Mouse (Mus musculus) layer of hippocampus, adult 11-12 months (tissue): ENCODE results near the gene Acvr2a.
A peak's percentile ranks its signal among the peaks of the same experiment; 100 is the strongest.
"Not testable (repeated sequence)": the region's sequence is repeated elsewhere in the genome, so short reads cannot be mapped to it uniquely, and the experiment has no call there.

Experiments used
- DNase-seq: peaks from one replicate; pipeline ENCODE4 v3.0.0; 2022; ENCODE audit warnings: low spot score

The Acvr2a gene

GRCm38 (mm10) chr2:48813371-48814222, at the start of gene Acvr2a:
Gene Acvr2a (plus strand): TSS chr2:48814109.
- peak; percentile 91 for DNase-seq

DNA sequence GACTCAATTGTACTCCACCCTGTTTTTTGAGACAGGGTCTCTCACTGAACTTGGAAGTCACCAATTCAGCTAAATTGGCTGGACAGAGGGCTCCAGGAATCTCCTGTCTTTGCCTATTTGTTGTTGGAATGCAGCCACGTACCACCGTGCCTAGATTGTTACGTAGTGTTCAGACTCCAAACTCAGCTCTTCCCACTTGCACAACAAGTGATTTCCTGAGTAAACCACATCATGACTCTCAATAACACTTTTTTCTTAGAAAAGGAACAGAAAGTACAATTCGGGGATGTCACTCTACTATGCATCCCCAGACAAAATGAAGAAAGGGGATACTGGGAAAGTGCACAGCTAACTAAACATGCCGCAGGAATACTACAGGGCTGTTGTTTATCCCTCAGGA, 47.4 kb upstream of the Acvr2a start:
- no peak for DNase-seq

DNA sequence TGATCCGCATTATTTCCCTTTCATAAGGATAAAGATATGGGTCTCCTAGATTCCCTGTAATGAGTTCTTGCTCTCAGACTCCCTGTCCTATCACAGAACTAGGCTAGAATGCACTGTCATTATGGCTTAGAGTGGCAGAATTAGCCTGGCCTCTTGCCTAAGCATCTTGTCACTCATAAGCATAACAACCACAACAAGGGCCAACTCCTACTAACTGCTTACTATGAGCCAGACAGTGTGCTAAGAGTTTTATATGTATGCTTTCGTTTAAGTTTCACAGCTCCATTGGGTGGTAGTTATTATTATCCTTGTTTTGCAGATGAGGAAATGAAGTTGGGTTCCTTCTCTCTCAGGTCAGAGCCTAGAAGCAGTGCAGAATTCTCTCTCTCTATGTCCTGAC, 46.1 kb upstream of the Acvr2a start:
- DNase-seq, result no peak

- no peak for DNase-seq
Measured at GRCm38 (mm10) chr2:48768219-48768618, 45.7 kb upstream of the Acvr2a start.

- DNase-seq, result no peak
Measured at GRCm38 (mm10) chr2:48770100-48770499, 43.8 kb upstream of the Acvr2a start.

DNA sequence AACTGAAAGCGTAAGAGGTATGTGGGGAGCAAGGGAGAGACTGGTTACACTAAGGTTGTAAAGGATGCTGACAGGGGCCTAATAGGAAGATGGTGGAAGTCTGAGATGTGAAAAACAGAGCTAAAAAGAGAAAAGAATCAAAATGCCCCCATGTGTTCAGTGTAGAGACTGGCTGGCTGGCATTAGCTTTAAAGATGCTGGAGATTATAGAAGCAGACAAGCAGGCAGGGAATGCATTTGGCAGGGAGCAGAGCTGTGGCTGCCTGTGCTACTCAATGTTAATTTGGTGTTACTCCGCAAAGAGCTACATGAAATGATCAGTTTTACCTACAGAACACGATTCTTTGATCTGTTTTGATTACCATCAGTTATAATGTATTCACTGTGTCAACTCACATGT, 43.3 kb upstream of the Acvr2a start:
- no peak for DNase-seq

GRCm38 (mm10) chr2:48775281-48775680, 38.6 kb upstream of the Acvr2a start:
- no peak for DNase-seq

- no peak for DNase-seq
Measured at GRCm38 (mm10) chr2:48788901-48789300, 25.0 kb upstream of the Acvr2a start.

DNA sequence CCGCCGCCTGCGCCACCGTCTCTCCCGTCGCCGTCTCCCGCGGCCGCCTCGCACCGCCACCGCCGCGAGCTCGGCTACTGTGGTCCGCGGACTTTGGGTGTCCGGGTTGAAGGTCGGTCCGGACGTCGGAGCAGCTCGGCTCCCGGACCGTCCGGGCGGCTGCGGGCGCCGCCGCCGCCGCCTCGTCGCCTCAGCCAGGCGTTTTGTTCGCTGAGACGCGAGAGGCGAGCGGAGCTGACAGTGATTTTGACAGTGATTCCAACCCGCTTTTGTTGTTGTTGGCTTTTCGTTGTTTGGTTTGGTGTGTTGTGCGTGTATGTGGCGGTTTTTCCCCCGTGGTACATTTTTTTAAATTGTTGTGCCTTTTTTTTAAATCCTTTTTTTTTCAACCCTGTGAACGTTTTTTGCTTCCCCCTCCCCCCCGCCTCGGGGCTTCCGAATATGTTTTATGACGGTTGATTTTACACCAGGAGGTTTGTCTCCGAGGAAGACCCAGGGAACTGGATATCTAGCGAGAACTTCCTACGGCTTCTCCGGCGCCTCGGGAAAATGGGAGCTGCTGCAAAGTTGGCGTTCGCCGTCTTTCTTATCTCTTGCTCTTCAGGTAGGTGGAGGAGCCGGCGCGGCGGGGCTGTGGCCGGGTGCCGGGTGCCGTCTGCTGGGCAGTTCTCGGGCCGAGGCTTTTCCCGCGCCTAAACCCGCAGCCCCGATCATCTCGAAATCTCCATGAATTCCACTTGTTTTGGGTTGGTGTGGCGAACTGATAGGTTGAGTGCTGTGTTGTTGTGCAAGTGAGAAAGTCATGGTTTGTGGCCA, 522 bp downstream of the Acvr2a start:
- DNase-seq, result peak; percentile 33

- DNase-seq, result no peak
Measured at GRCm38 (mm10) chr2:48815039-48815590, 1.2 kb downstream of the Acvr2a start.

DNA sequence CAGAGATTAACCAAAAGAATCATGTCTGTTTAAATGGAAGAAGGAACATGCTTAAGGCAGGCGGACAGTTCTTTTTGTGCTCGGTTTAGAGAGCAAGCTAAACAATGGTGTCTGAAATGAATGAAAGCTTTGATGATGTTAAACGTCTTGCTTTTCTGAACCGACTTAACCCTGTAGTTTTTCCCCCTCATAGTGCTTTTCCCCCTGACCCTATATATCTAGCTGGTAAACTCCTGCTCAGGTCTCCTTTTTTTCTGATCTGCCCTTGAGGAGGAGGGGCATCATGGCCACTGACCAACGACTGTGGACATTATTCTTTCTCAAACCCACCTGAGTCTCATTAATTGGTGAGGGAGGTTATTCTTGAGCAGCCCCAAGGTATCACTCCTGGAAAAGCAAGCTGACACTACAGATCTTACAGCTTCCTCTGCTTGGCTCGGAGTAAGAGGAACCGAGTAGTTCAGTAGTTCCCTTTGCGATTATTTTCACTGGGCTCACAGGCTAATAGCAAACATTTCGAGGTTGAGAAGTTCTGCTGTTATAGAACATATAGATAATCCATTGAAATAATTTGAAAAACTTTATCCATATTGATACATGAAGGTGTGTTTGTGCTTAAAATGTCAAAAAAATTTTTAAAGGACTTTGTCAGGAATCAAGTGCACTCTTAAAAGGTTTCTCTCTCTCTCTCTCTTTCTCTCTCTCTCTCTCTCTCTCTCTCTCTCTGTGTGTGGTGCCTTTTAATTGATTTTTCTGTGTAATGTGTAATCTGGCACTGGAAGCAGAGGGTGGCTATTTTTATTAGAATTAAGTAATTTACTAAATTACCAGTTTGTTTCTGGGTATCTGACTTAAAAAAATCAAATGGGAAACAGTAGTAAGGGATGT, 2.5 kb downstream of the Acvr2a start:
- no peak for DNase-seq

GRCm38 (mm10) chr2:48825878-48826277, 12.0 kb downstream of the Acvr2a start:
- DNase-seq, result no peak

- DNase-seq, result no peak
Measured at GRCm38 (mm10) chr2:48826380-48826779, 12.5 kb downstream of the Acvr2a start.

DNA sequence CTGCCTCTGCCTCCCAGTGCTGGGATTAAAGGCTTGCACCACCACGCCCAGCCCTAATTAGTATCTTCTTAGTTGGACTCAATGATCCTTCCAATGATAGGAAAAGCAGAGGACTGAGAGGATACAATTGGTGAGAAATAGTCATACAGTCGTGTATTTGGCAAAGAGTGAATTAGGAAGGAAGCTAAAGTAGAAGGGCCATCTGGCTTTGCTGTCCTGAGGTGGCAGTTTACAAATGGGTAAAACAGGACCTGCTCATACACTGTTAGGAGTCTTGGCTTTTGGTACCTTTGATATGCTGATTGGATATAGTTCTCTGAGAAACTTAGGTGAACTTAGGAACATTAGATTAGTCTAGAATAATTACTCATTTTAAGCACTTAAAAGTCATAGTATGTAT, 16.6 kb downstream of the Acvr2a start:
- no peak for DNase-seq

DNA sequence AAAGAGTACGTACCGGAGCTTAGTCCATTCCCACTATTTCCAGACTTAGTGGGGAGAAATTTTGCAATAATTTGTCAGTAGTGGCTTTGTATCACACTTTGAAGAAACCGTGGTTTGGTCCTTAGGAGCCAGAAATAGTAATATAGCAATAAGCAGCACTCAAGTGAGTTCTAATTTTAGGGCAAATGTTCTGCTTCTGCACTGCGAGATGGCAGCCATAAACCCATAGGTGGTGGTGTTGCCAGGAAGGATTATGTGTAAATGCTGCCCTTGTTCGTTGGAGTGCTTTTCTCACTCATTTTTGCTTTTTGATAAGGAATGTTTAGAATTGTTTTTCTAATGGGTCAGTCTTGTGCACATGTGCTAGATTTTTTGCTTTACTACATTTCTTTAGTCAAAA, 18.4 kb downstream of the Acvr2a start:
- DNase-seq, result no peak

GRCm38 (mm10) chr2:48833884-48834450, 20.1 kb downstream of the Acvr2a start:
- no peak for DNase-seq

DNA sequence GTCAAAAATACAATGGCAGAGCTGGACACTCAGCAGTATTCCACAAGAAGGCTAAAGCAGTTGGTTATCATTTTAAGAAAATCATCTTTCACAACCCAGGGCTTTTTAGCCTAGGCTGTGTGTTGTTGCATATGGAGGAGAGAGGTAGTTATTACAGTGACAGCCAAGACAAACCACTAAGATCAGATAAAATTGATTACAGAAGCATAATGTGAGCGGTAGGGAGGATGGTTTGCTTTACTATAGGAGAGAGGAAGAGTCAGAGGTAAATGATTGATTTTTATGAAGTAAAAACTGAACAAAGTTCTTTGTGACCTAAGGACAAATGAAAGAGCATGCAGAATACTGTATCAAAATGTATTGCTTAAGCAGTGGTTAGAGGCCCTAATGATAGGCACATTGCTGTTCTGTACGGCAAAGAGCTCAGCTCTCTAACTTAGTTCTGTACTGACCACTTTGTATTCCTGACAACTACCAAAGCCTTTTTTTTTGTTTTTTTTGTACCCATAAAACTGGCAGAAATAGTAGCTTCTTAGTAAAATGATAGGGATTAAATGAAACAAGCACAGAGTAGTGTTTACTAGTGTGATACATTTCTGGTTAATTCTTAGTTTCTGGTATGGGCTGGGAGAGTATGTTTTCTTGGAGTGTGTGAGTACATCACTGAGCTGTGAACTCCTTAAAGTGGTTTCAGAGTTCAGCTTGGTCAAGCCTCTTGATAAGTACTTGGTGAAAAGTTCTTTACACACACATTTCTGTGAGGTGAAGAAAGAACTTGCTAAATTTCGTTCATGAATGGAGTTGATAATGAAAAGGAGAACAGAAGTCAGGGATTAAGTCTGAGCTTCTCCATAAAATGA, 27.9 kb downstream of the Acvr2a start:
- DNase-seq, result no peak

DNA sequence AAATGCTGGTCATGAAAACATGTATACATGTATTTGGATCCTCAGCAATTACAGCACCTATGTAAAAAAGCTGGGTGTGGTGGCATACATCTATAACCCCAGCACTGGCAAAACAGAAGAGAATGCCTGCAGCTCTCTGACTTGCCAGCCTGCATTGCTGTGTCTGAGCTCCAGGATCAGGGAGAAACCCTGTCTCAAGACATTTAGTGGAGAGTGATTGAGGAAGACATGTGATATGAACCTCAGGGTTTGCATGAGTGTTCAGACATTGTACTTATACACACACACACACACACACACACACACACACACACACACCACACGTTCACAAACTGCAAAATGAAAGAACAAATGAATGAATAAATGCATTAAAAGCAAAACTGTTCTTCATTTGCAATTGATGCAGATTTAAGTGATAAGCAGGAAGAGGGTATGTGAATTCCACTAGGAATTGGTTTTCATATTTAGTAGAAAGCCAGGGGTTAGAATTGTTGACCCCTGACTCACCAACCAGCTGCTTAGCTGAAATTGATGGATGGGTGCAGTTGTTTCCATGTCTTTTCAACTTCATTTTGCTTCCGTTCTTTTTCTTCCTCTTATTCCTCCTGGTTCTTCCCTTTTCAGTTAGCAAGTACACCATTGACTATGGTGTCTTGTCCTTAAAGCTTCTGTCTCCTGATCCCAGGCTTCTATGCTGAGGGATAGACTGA, 32.9 kb downstream of the Acvr2a start:
- DNase-seq, result no peak

DNA sequence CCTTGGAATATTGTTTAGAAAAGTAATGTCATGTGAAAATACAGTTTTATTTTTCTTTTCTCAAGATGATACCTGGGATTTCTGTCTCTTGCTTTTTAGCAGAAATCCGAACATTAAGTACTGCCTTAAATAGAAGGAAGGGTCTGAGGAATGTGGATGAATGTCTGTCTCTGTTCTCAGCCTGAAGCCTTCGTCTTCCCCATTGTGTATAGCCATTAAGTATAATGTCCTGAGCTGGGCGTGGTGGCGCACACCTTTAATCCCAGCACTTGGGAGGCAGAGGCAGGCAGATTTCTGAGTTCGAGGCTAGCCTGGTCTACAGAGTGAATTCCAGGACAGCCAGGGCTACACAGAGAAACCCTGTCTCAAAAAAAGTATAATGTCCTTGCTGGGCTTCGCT, 51.7 kb downstream of the Acvr2a start:
- DNase-seq, result not testable (repeated sequence)
